Mouse (Mus musculus) MEL (cell line): ENCODE measurements at regions not wholly inside any gene's neighbourhood (a gene's known extent, or its start where the extent isn't known, plus 50 kb on each side); places are given as distances from the start of the nearest gene placed in this dataset.

Experiments used
- BHLHE40 ChIP-seq: IDR thresholded peaks from 2 replicates; pipeline ENCODE4 v1.6.1; 2012; ENCODE audit warnings: low read depth, mild to moderate bottlenecking, inconsistent platforms, low read length, improper control_type of control experiment, borderline replicate concordance
- CTCF ChIP-seq, 3 experiments: IDR thresholded peaks in 2 of 3; conservative IDR thresholded peaks in 1 of 3; 2 replicates each; pipeline ENCODE4 v1.5.1; 2011 to 2012; ENCODE audit warnings: low read length in 3 of 3, low read depth in 2 of 3, mild to moderate bottlenecking in 2 of 3, improper control_type of control experiment in 1 of 3, inconsistent platforms in 1 of 3, mixed read lengths in 1 of 3, moderate library complexity in 1 of 3; ENCODE audit not compliant: control insufficient read depth in 1 of 3, insufficient read depth in 1 of 3, poor library complexity in 1 of 3, severe bottlenecking in 1 of 3
- KAT2A ChIP-seq: conservative IDR thresholded peaks from 2 replicates; pipeline ENCODE4 v1.6.1; 2012; ENCODE audit warnings: low read depth, low read length, improper control_type of control experiment, inconsistent platforms
- POLR2A ChIP-seq, 2 experiments: IDR thresholded peaks; 2 replicates each; pipeline ENCODE4 v1.6.1; 2011 to 2012; ENCODE audit warnings: low read length in 2 of 2, mild to moderate bottlenecking in 2 of 2, control low read depth in 1 of 2, improper control_type of control experiment in 1 of 2, low read depth in 1 of 2, moderate library complexity in 1 of 2; ENCODE audit not compliant: control insufficient read depth in 1 of 2, insufficient read depth in 1 of 2, poor library complexity in 1 of 2
- SMC3 ChIP-seq: IDR thresholded peaks from 2 replicates; pipeline ENCODE4 v1.6.1; 2011; ENCODE audit warnings: low read depth, low read length, improper control_type of control experiment

DNA sequence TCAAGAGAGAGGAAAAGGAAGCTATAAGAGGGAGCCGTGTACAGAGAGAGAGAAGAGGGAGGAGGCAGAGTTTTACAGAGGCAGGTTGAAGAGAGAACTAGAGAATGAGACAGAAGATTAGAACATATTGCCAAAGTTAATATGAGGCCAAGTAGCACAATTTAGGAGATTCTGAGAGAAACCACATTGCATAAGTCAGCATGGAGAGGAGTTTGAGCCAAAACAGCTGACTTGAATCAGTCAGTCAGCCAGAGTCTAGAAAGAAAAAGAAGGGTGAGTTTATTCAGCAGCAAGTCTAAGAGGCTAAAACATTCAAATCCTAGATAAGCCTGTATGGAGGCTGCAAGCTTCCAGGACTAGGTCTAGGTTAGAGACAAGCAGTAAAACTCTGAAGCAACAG lies 301.1 kb upstream of the Zic1 start:
- no peak for TF ChIP-seq CTCF (IDR thresholded peaks at IDR 0.05 in 2 of 3, conservative IDR thresholded peaks at IDR 0.05 in 1 of 3; ENCODE audit: control insufficient read depth in 1 of 3, insufficient read depth in 1 of 3, low read depth in 2 of 3, low read length in 3 of 3, poor library complexity in 1 of 3, severe bottlenecking in 1 of 3)
- TF ChIP-seq POLR2A (IDR thresholded peaks at IDR 0.05; ENCODE audit: control insufficient read depth in 1 of 2, insufficient read depth in 1 of 2, low read depth in 1 of 2, low read length in 2 of 2, poor library complexity in 1 of 2), result no peak
- no peak for TF ChIP-seq BHLHE40
- TF ChIP-seq KAT2A, result no peak
- TF ChIP-seq SMC3, result no peak
